Mouse (Mus musculus) induced T-regulatory cell, adult 2 months (primary cell): ENCODE data around the gene Cwc27.

Experiments
- DNase-seq: peaks from one replicate; pipeline ENCODE4 v3.0.0-alpha.2; 2012; ENCODE audit warnings: low read depth

Cwc27 gene

GRCm38 (mm10) chr13:104611296-104611695 lies 205.6 kb downstream of the Cwc27 start:
- DNase-seq = no peak

GRCm38 (mm10) chr13:104610210-104611111 lies 206.5 kb downstream of the Cwc27 start:
- peak; percentile 81 for DNase-seq

- no peak for DNase-seq
These were observed 208.4 kb downstream of the Cwc27 start for GRCm38 (mm10) chr13:104608516-104608915.

- peak; percentile 79 for DNase-seq
These were observed 210.0 kb downstream of the Cwc27 start for GRCm38 (mm10) chr13:104606786-104607580.

GRCm38 (mm10) chr13:104605111-104605510 lies 211.8 kb downstream of the Cwc27 start:
- no peak for DNase-seq

- DNase-seq = no peak
These were observed 214.7 kb downstream of the Cwc27 start for GRCm38 (mm10) chr13:104602197-104602596.

GRCm38 (mm10) chr13:104601783-104602182 lies 215.2 kb downstream of the Cwc27 start:
- no peak for DNase-seq

- no peak for DNase-seq
These were observed 220.7 kb downstream of the Cwc27 start for GRCm38 (mm10) chr13:104596199-104596598.

GRCm38 (mm10) chr13:104594820-104595351 lies 222.1 kb downstream of the Cwc27 start:
- no peak for DNase-seq

GRCm38 (mm10) chr13:104590931-104591330 lies 226.0 kb downstream of the Cwc27 start:
- DNase-seq = no peak

GRCm38 (mm10) chr13:104590097-104590607 lies 226.8 kb downstream of the Cwc27 start:
- peak; percentile 38 for DNase-seq

- no peak for DNase-seq
These were observed 228.6 kb downstream of the Cwc27 start for GRCm38 (mm10) chr13:104588383-104588782.
